Mouse (Mus musculus): ENCODE data around the gene Slc15a3.

GRCm38 (mm10) chr19:10804850-10805660 is 34.5 kb upstream of the Slc15a3 start:
- TF ChIP-seq CTCF (IDR thresholded peaks at IDR 0.05; ENCODE audit: low read depth, low read length) (no peak), POLR2A (IDR thresholded peaks at IDR 0.05; ENCODE audit: borderline replicate concordance, low read depth, low read length) (no peak)

Data from bone marrow macrophage, adult 2 months (primary cell).